Mouse (Mus musculus) CH12.LX (cell line): ENCODE measurements around the gene Syt2. TPM values are rescaled to one million over a fixed set of nuclear protein-coding genes. Genes with fewer than 3 reads are reported as not detected.

ENCODE experiments used
- DNase-seq: peaks from one replicate; pipeline ENCODE4 v3.0.0-alpha.2; 2013; ENCODE audit errors: extremely low read depth
- H3K27ac ChIP-seq: 2 replicates; pipeline ENCODE4 v1.5.1; 2012; ENCODE audit warnings: low read depth, mild to moderate bottlenecking, control low read depth, moderate library complexity; ENCODE audit not compliant: insufficient read depth
- H3K27me3 ChIP-seq: replicated peaks from 2 replicates; pipeline ENCODE3; 2012; ENCODE audit warnings: inconsistent platforms
- H3K36me3 ChIP-seq, 2 experiments: replicated peaks in 1 of 2; 2 replicates each; pipeline versions ENCODE3 to v1.6.1; 2012; ENCODE audit warnings: inconsistent platforms in 1 of 2, low read length in 1 of 2, mild to moderate bottlenecking in 1 of 2, mixed read lengths in 1 of 2, moderate library complexity in 1 of 2; ENCODE audit not compliant: control insufficient read depth in 1 of 2, insufficient read depth in 1 of 2
- H3K4me1 ChIP-seq, 2 experiments: 2 replicates each; pipeline ENCODE4 v1.6.1; 2012; ENCODE audit warnings: inconsistent platforms in 1 of 2, moderate library complexity in 1 of 2; ENCODE audit not compliant: insufficient read depth in 2 of 2, control insufficient read depth in 1 of 2
- H3K4me2 ChIP-seq: 2 replicates; pipeline ENCODE4 v1.6.1; 2012; ENCODE audit warnings: low read depth, mild to moderate bottlenecking, control low read depth; ENCODE audit not compliant: poor library complexity, insufficient read depth, severe bottlenecking
- H3K4me3 ChIP-seq, 3 experiments: fragments of 150-350 bp in 1 of 3; sonication (generic) in 1 of 3; replicated peaks in 1 of 3; 2 replicates each; pipeline versions ENCODE3 to v1.5.1; 2011 to 2012; ENCODE audit warnings: low read depth in 2 of 3, low read length in 2 of 3, mild to moderate bottlenecking in 2 of 3, moderate library complexity in 2 of 3, control low read depth in 1 of 3, improper control_type of control experiment in 1 of 3, inconsistent platforms in 1 of 3, mixed read lengths in 1 of 3; ENCODE audit not compliant: poor library complexity in 1 of 3
- H3K79me2 ChIP-seq: replicated peaks from 2 replicates; pipeline ENCODE4 v1.6.1; 2012; ENCODE audit warnings: mild to moderate bottlenecking, moderate library complexity; ENCODE audit not compliant: control insufficient read depth, poor library complexity, insufficient read depth, severe bottlenecking; ENCODE audit errors: extremely low read depth
- H3K9ac ChIP-seq: 2 replicates; pipeline ENCODE4 v1.6.1; 2012; ENCODE audit warnings: low read depth, mild to moderate bottlenecking, control low read depth, moderate library complexity; ENCODE audit not compliant: insufficient read depth
- H3K9me3 ChIP-seq: replicated peaks from 2 replicates; pipeline ENCODE3; 2012; ENCODE audit warnings: low read length, inconsistent platforms, mixed read lengths
- BHLHE40 ChIP-seq: IDR thresholded peaks from 2 replicates; pipeline ENCODE4 v1.6.1; 2011; ENCODE audit warnings: mild to moderate bottlenecking, low read depth, low read length, improper control_type of control experiment
- CHD2 ChIP-seq: IDR thresholded peaks from 2 replicates; pipeline ENCODE4 v1.6.1; 2011; ENCODE audit warnings: low read length, improper control_type of control experiment
- E2F4 ChIP-seq: IDR thresholded peaks from 2 replicates; pipeline ENCODE4 v1.6.1; 2011; ENCODE audit warnings: low read depth, low read length, improper control_type of control experiment; ENCODE audit not compliant: insufficient replicate concordance
- ELF1 ChIP-seq: IDR thresholded peaks from 2 replicates; pipeline ENCODE4 v1.6.1; 2014; ENCODE audit warnings: low read depth, mild to moderate bottlenecking, inconsistent platforms, low read length, improper control_type of control experiment
- EP300 ChIP-seq: IDR thresholded peaks from 2 replicates; pipeline ENCODE4 v1.6.1; 2011; ENCODE audit warnings: low read length, improper control_type of control experiment
- GABPA ChIP-seq: IDR thresholded peaks from 2 replicates; pipeline ENCODE4 v1.6.1; 2012; ENCODE audit warnings: low read depth, low read length, improper control_type of control experiment, inconsistent platforms; ENCODE audit not compliant: insufficient replicate concordance
- HCFC1 ChIP-seq: IDR thresholded peaks from 2 replicates; pipeline ENCODE4 v1.6.1; 2012; ENCODE audit warnings: low read depth, mild to moderate bottlenecking, inconsistent platforms, low read length, improper control_type of control experiment
- IRF4 ChIP-seq: IDR thresholded peaks from 2 replicates; pipeline ENCODE4 v1.6.1; 2014; ENCODE audit warnings: low read depth, mild to moderate bottlenecking, inconsistent platforms, low read length, improper control_type of control experiment
- JUND ChIP-seq: conservative IDR thresholded peaks from 2 replicates; pipeline ENCODE4 v1.6.1; 2011; ENCODE audit warnings: low read depth, low read length, improper control_type of control experiment
- MAFK ChIP-seq: IDR thresholded peaks from 2 replicates; pipeline ENCODE4 v1.6.1; 2011; ENCODE audit warnings: low read length, improper control_type of control experiment; ENCODE audit not compliant: insufficient replicate concordance
- MAX ChIP-seq: IDR thresholded peaks from 2 replicates; pipeline ENCODE4 v1.6.1; 2011; ENCODE audit warnings: low read length, improper control_type of control experiment
- MAZ ChIP-seq: IDR thresholded peaks from 2 replicates; pipeline ENCODE4 v1.6.1; 2012; ENCODE audit warnings: low read depth, mild to moderate bottlenecking, inconsistent platforms, low read length, improper control_type of control experiment, moderate library complexity
- MEF2A ChIP-seq: IDR thresholded peaks from 2 replicates; pipeline ENCODE4 v1.6.1; 2014; ENCODE audit warnings: low read depth, mild to moderate bottlenecking, inconsistent platforms, low read length, improper control_type of control experiment, borderline replicate concordance
- MYC ChIP-seq: IDR thresholded peaks from 2 replicates; pipeline ENCODE4 v1.6.1; 2011; ENCODE audit warnings: low read depth, mild to moderate bottlenecking, improper control_type of control experiment, low read length
- NELFE ChIP-seq: IDR thresholded peaks from 2 replicates; pipeline ENCODE4 v1.6.1; 2011; ENCODE audit warnings: low read depth, low read length, improper control_type of control experiment
- PAX5 ChIP-seq: IDR thresholded peaks from 2 replicates; pipeline ENCODE4 v1.6.1; 2012; ENCODE audit warnings: low read length, inconsistent platforms, mixed read lengths
- POLR2AphosphoS2 ChIP-seq: IDR thresholded peaks from 2 replicates; pipeline ENCODE4 v1.6.1; 2011; ENCODE audit warnings: low read depth, low read length, improper control_type of control experiment
- RCOR1 ChIP-seq: conservative IDR thresholded peaks from 2 replicates; pipeline ENCODE4 v1.6.1; 2012; ENCODE audit warnings: low read depth, mild to moderate bottlenecking, inconsistent platforms, low read length, improper control_type of control experiment
- SIN3A ChIP-seq: IDR thresholded peaks from 2 replicates; pipeline ENCODE4 v1.6.1; 2012; ENCODE audit warnings: low read length, improper control_type of control experiment, inconsistent platforms
- SMC3 ChIP-seq: IDR thresholded peaks from 2 replicates; pipeline ENCODE4 v1.6.1; 2011; ENCODE audit warnings: low read depth, low read length, improper control_type of control experiment
- TBP ChIP-seq: conservative IDR thresholded peaks from 2 replicates; pipeline ENCODE4 v1.6.1; 2011; ENCODE audit warnings: low read depth, low read length, improper control_type of control experiment
- USF1 ChIP-seq: IDR thresholded peaks from 2 replicates; pipeline ENCODE4 v1.6.1; 2014; ENCODE audit warnings: low read depth, mild to moderate bottlenecking, inconsistent platforms, low read length, improper control_type of control experiment
- USF2 ChIP-seq: conservative IDR thresholded peaks from 2 replicates; pipeline ENCODE4 v1.6.1; 2011; ENCODE audit warnings: low read depth, low read length, improper control_type of control experiment
- ZC3H11A ChIP-seq: IDR thresholded peaks from 2 replicates; pipeline ENCODE4 v1.6.1; 2012; ENCODE audit warnings: low read depth, mild to moderate bottlenecking, inconsistent platforms, low read length, improper control_type of control experiment
- ZKSCAN1 ChIP-seq: IDR thresholded peaks from 2 replicates; pipeline ENCODE4 v1.6.1; 2012; ENCODE audit warnings: low read depth, inconsistent platforms, low read length, improper control_type of control experiment, borderline replicate concordance
- ZNF384 ChIP-seq: IDR thresholded peaks from 2 replicates; pipeline ENCODE4 v1.6.1; 2012; ENCODE audit warnings: low read depth, low read length, improper control_type of control experiment, inconsistent platforms
- dilution Hi-C: fragments of 300-500 bp; cut with MboI; formaldehyde crosslinking; loops from 2 replicates; pipeline ENCODE4 v1.14.3; 2020; ENCODE audit warnings: low sequenced_read_pairs; ENCODE audit not compliant: extremely low pct_unique_long_range_greater_than_20kb, extremely low pct_ligation_motif_present
- in situ Hi-C: fragments of 300-500 bp; cut with MboI; formaldehyde crosslinking; loops from 3 replicates; pipeline ENCODE4 v1.14.3; 2019; ENCODE audit warnings: low sequenced_read_pairs, low pct_ligation_motif_present, low pct_unique_long_range_greater_than_20kb, mixed read lengths
- polyA plus RNA-seq: library from polyadenylated mRNA; unstranded; fragments of >175 nt; gene quantifications from 2 replicates; pipeline ENCODE4 v1.2.1, GENCODE M21; 2012; ENCODE audit warnings: low read depth; ENCODE audit not compliant: insufficient read length
- total RNA-seq, 2 experiments: library from RNA; depleted of rRNA; stranded (reverse); fragments of 300-350 nt in 1 of 2; fragments of >200 nt in 1 of 2; gene quantifications; 2 replicates each; pipeline ENCODE4 v1.2.3; 2012 to 2014

Gene Syt2
- total and polyA plus RNA-seq, 3 experiments: not detected

- no peak overlapping the region for H3K9ac ChIP-seq
- no peak overlapping the region for H3K27ac ChIP-seq
- no peaks in the 10 kb centered on the region for H3K79me2 ChIP-seq
- dilution Hi-C loops: no loop called here
- H3K4me3 ChIP-seq: no peak overlapping the region
- H3K27me3 ChIP-seq: no peaks in the 10 kb centered on the region
- no peak overlapping the region for H3K4me2 ChIP-seq
- no peak for DNase-seq
- no peaks in the 10 kb centered on the region for H3K36me3 ChIP-seq
- TF ChIP-seq E2F4: no peak
- no peak for TF ChIP-seq SMC3
- no peak for TF ChIP-seq HCFC1
- TF ChIP-seq BHLHE40: no peak
- no peak for TF ChIP-seq IRF4
- no peak for TF ChIP-seq MAX
- TF ChIP-seq USF2: no peak
- TF ChIP-seq RCOR1: no peak
- TF ChIP-seq ZC3H11A: no peak
- TF ChIP-seq ZNF384: no peak
- TF ChIP-seq SIN3A: no peak
- no peak for TF ChIP-seq JUND
- no peak for TF ChIP-seq POLR2AphosphoS2
- no peak for TF ChIP-seq ZKSCAN1
- no peak for TF ChIP-seq EP300
- no peak for TF ChIP-seq TBP
- no peak for TF ChIP-seq NELFE
- no peak for TF ChIP-seq ELF1
- TF ChIP-seq PAX5: no peak
- no peak for TF ChIP-seq USF1
- peaks cover 0 to 6% of the 10 kb centered on the region in 2 experiments; a peak in 1 of 4 replicates for H3K4me1 ChIP-seq
- in situ Hi-C loops: no loop called here
- H3K9me3 ChIP-seq: no peaks in the 10 kb centered on the region
Measured at GRCm38 (mm10) chr1:134777936-134778548, 131.6 kb downstream of the Syt2 start.

GRCm38 (mm10) chr1:134782797-134783196, 136.3 kb downstream of the Syt2 start:
- Histone ChIP-seq H3K27me3 (no peaks in the 10 kb centered on the region), H3K27ac (no peak overlapping the region), H3K4me3 (no peak overlapping the region), H3K79me2 (no peaks in the 10 kb centered on the region), H3K9me3 (no peaks in the 10 kb centered on the region), H3K9ac (no peak overlapping the region), H3K36me3 (no peaks in the 10 kb centered on the region), H3K4me1 (peaks cover 0 to 5% of the 10 kb centered on the region in 2 experiments; a peak in 2 of 4 replicates), H3K4me2 (no peak overlapping the region)
- TF ChIP-seq CHD2: no peak
- TF ChIP-seq GABPA: no peak
- no peak for TF ChIP-seq USF2
- no peak for TF ChIP-seq ZKSCAN1
- no peak for TF ChIP-seq MEF2A
- no peak for TF ChIP-seq MAZ
- no peak for TF ChIP-seq RCOR1
- no peak for TF ChIP-seq MYC
- TF ChIP-seq ZC3H11A: no peak
- no peak for TF ChIP-seq MAFK
- TF ChIP-seq BHLHE40: no peak
- dilution Hi-C loops (no loop called here), in situ Hi-C loops (no loop called here)
- no peak for DNase-seq
